Mouse (Mus musculus) G1E (cell line): ENCODE measurements around the gene Filip1.

Experiments
- CTCF ChIP-seq: IDR thresholded peaks from 2 replicates; pipeline ENCODE4 v1.5.1; 2012; ENCODE audit warnings: low read depth, low read length, inconsistent platforms, mixed read lengths
- GATA1 ChIP-seq: IDR thresholded peaks from 2 replicates; pipeline ENCODE4 v1.6.1; 2012; ENCODE audit warnings: borderline replicate concordance, low read length, inconsistent platforms, mixed read lengths
- POLR2AphosphoS5 ChIP-seq: IDR thresholded peaks from 2 replicates; pipeline ENCODE4 v1.6.1; 2012; ENCODE audit warnings: low read depth, low read length, inconsistent platforms; ENCODE audit not compliant: insufficient replicate concordance

DNA sequence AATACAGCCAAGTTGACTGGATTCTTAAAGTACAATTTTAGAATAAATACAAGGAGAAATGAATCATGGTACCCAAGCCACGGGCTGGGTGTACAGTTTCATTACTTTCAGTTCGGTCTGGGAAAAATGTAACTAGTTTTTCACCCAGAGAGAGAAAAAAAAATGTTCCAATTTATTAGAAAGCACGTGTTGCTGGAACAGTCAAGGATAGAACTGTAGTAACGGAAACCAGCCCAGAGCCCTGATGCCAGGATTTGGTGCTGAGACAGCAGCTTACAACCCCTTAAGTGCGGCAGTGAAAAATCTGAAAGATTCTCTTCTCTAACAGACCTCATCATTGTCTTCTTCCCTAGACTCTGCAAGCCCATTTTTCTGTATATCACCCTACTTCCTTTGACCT, 118.0 kb downstream of the Filip1 start:
- TF ChIP-seq CTCF (no peak), POLR2AphosphoS5 (no peak), GATA1 (no peak)
